Mouse (Mus musculus): Measurements from ENCODE around the gene Plpp2.

DNA sequence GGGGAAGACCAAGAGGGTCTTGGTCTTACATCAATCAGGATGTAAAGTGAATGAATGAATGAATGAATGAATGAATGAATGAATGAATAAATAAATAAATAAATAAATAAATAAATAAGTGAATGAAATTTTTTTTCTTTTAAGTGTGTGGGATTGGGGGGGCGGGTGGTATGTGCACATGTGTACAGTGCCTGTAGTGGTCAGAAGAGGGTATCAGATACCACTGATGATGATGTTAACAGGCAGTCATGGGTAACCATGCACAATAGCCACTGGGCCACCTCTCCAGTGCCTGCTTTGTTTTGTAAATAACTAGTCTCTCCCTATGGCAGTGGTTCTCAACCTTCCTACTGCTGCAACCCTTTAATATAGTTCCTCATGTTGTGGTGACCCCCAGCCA, 9.2 kb downstream of the Plpp2 start:
- no peak for TF ChIP-seq GATA1 (IDR thresholded peaks at IDR 0.05; ENCODE audit: borderline replicate concordance, low read length)
- TF ChIP-seq FLI1 (IDR thresholded peaks at IDR 0.05; ENCODE audit: low read length), result no peak
